Mouse (Mus musculus) brain, embryonic 14.5 days (tissue): ENCODE results near the gene Rcc2.

ENCODE experiments used
- CTCF ChIP-seq: fragments of 200-500 bp; IDR thresholded peaks from 2 replicates; pipeline ENCODE4 v1.5.1; 2012; ENCODE audit warnings: inconsistent platforms, mild to moderate bottlenecking, moderate library complexity, borderline replicate concordance; ENCODE audit not compliant: insufficient read depth, insufficient read length; ENCODE audit errors: extremely low read depth
- POLR2A ChIP-seq: fragments of 200-500 bp; IDR thresholded peaks from 2 replicates; pipeline ENCODE4 v1.6.1; 2012; ENCODE audit warnings: mild to moderate bottlenecking, inconsistent platforms, borderline replicate concordance; ENCODE audit not compliant: poor library complexity, insufficient read depth, insufficient read length, severe bottlenecking; ENCODE audit errors: extremely low read depth

DNA sequence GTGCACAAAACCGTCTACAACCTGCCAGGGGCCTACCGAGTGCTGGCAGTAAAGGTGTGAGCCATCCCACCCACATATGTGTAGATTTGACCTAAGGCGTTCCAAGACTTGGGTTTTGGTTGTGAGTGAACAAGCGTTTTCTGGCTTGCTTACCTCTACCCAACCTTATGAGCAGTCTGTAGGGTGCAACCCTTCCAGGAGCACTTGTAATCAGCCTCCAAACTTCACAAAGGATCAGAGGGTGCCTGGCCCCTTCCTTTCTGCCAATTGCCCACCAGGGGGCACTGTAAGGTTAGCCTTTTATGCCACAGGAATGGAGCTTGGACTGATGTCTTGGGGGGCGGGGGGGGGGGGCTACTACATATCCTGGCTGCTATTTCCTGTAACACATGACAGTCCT lies 23.5 kb downstream of the Rcc2 start:
- peak; percentile 74 for TF ChIP-seq CTCF
- no peak for TF ChIP-seq POLR2A
